Mouse (Mus musculus) gastrocnemius, postnatal 14 days (tissue): ENCODE measurements around the gene Etfa. TPM values are rescaled to one million over a fixed set of nuclear protein-coding genes. Genes with fewer than 3 reads are reported as not detected.

ENCODE experiments used
- DNase-seq: peaks from one replicate; pipeline ENCODE4 v3.0.0; 2021; ENCODE audit warnings: mixed read lengths
- intact Hi-C: fragments of 180-260 bp; cut with DNase I; formaldehyde crosslinking; loops from one replicate; pipeline ENCODE4 v1.15.1; 2025; ENCODE audit warnings: low total_unique reads
- total RNA-seq, 2 experiments: library from RNA; stranded (reverse); gene quantifications; 2 replicates each; pipeline ENCODE4 v1.2.3; 2021

Etfa gene
- total RNA-seq, 2 experiments from 2014 or later: 229 to 279 TPM

DNA sequence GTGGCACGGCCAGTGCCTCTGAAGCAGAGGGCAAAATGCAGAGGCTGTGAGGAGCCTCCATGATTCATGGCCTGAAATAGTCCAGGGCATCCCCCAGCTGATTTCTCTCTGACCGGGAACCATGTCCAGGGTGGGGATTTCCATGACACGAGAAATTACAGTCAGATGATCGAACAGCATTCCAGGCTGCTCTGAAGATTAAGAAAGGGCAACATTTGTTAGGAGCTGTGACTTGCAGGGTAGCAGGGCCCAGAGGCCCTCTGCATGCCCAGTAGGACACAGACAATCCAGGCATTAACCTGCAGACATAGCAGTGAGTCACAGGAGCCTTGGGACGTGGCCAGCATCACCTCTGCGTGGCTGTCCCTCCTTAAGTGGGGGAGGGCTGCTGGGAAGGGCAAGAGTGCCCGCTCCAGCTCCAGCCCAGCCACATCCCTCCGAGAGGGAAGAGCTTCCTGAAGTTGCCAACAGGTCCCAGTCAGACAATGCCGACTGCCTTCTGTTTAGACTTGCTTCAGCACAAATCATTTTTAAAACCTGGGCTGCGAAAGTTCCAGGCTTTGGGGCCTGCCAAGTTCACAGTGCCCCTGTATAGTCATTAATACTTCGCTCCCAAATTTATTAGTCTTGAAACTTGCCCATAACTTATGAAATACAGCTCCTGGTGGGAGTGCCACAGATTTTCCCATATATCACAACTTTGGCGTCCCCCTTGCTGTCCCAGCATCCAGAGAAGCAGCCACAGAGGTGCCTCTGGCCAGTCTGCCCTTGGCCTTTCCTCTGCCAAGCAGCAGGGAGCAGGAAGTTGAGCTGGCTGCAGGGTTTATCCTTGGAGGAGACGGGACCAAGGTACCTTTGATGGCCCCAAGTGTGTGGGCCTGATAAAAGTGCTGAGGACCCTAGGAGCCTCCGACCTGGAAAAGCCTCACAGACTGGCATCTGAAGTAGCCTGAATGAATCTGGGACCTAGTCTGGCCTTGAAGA is 79.4 kb downstream of the Etfa start:
- intact Hi-C loops: loop anchor here (5.0 kb wide), 1 partner anchor 100 kb away; no protein-coding TSS in a partner anchor
- no peak for DNase-seq

GRCm38 (mm10) chr9:55430133-55430532 is 81.9 kb downstream of the Etfa start:
- intact Hi-C loops: loop anchor here (5.0 kb wide), 1 partner anchor 102 kb away; no protein-coding TSS in a partner anchor
- no peak for DNase-seq

DNA sequence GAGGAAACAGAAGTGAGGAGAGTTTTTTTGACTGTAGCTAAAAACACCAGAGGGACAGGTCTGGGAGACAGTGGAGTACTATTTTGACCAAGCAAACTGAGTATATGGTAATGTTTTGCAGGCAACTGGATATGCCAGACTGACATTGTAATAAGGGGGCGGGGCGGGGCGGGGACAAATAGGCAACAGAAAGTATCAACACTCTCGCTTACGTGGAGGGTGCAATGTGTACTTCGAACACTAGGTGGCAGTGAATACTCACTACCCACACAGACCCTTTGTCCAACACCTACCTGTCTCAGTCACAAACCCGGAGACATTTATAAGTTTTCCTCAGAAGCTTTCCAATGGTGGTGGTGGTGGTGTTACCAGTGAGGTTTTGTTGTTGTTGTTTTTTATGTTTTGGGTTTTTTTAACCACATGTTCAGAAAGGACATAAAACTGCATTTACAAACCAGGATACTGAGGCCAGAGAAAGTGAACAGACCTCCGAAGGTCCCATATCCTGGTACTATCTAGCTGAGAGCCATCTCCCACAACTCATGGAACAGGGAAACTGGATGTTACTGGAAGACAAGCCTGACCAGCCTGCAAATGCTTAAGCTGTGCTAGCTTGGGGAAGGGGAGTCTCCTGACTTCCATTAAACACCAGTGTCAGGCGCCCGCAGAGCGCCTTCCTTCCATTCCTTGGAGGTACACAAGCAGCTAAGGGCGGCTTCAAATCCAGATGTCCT is 82.6 kb downstream of the Etfa start:
- peak; percentile 35 for DNase-seq
- intact Hi-C loops: loop anchor here (5.0 kb wide), 1 partner anchor 488 kb away; no protein-coding TSS in a partner anchor

DNA sequence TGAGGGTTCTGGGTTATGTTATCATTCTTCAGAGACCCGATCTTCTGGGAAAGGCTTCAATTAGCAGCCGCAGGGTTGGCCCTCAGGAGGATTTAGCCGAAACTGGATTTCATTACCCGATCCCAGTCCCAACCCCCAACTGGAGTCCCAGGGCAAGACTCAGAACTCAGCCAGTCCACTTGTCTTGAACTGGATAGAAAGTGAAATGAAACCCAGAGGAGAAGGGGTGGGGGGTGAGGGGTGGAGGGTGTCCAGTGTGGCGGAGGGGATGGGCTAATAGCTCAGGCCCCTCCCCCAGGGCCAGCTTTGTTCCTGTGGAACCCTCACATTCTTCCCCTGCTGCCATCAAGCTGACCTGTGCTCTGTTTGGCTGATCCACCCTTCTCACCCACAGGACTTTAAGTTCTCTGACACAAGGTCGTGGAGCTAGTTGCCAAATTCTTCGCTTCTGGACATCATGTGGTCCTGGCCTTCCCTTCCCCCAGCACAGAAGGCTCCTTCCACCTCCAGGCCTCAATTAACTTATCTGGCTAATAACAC is 86.7 kb downstream of the Etfa start:
- no peak for DNase-seq
- intact Hi-C loops: loop anchor here (5.0 kb wide), 1 partner anchor 492 kb away; no protein-coding TSS in a partner anchor

- DNase-seq: no peak
- intact Hi-C loops: no loop called here
These were observed 88.3 kb downstream of the Etfa start for GRCm38 (mm10) chr9:55423451-55424424.

DNA sequence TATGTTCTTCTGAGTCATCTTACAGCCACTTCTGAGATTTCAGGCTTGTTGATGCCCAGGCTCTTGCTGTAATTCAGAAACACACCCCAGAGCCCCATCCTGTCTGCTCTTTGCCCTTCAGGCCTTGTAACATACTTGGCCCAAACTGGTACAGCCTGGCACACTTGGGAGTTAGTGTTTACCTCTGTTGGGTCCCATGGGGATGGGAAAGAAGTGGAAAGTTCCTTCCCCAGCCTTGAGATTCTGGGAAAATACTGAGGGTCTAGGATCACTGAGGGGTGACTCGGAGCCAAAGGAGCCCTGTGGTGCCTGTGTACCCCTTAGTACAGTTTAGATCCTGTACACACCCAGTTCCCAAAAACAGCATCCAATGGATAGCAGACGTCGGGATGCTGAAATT is 90.3 kb downstream of the Etfa start:
- no peak for DNase-seq
- intact Hi-C loops: no loop called here

DNA sequence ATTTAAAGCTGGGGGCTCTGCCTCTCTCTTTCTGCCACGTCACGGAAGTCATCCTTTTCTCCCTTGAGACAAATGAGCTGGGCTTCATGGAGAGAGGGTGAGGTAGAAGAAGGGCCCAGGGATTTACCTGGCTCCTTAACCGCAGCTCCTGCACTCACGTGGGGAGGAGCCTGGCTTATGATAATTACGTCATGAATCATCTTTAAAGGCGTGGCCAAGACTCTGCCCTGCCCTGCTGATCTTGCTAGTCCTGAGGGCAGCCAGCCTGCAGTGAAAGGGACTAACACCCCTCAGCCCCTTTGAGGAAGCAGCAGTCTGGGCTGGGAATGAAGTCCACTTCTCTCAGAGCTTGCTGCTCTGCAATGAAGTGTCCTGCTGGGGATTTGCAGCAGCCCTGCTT is 100.9 kb downstream of the Etfa start:
- intact Hi-C loops: no loop called here
- no peak for DNase-seq

GRCm38 (mm10) chr9:55410430-55410829 is 101.6 kb downstream of the Etfa start:
- intact Hi-C loops: no loop called here
- no peak for DNase-seq

DNA sequence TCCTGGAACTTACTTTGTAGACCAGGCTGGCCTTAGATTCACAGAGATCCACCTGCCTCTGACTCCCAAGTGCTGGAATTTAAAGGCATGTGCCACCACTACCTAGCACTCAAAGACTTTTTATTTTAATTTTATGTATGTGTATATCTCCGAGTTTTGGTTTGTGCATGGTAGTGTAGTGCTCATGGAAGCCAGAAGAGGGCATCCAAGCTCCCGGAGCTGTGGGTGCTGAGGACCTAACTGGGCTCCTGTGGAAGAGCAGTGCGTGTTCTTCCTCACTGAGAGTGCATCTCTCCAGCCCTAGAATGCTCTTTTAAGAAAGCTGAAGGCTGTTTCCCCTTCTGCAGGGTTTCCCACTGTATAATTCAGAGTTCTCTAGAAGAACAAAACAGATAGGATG is 102.2 kb downstream of the Etfa start:
- intact Hi-C loops: no loop called here
- DNase-seq: no peak

GRCm38 (mm10) chr9:55408851-55409250 is 103.2 kb downstream of the Etfa start:
- intact Hi-C loops: no loop called here
- DNase-seq: no peak

GRCm38 (mm10) chr9:55406773-55407172 is 105.3 kb downstream of the Etfa start:
- intact Hi-C loops: no loop called here
- DNase-seq: no peak

GRCm38 (mm10) chr9:55404976-55405702 is 106.9 kb downstream of the Etfa start:
- DNase-seq: no peak
- intact Hi-C loops: no loop called here

Other genes starting within 250 kb of the Etfa start
- under 1 TPM in 1 of 2 experiments, not detected in 1; 0.18 TPM for gene Nrg4, start 185.4 kb downstream of the Etfa start, total RNA-seq
- gene Tmem266, start 185.3 kb downstream of the Etfa start, total RNA-seq: under 1 TPM; 0.27 to 0.44 TPM
- not detected for gene Isl2, start 26.4 kb upstream of the Etfa start, total RNA-seq